Mouse (Mus musculus) midbrain, embryonic 16.5 days (tissue): ENCODE data around the gene Fpgs. TPM values are rescaled to one million over a fixed set of nuclear protein-coding genes. Genes with fewer than 3 reads are reported as not detected.

Experiments used
- ATAC-seq: fragments of 200-750 bp; cut with Nextera tagmentation; 2 replicates; pipeline ENCODE4 v1.8.0; 2017; ENCODE audit warnings: moderate TSS enrichment
- H3K27ac ChIP-seq: fragments of 300-500 bp; sonication (generic); 2 replicates; pipeline ENCODE4 v1.5.1; 2014; ENCODE audit warnings: mild to moderate bottlenecking, low read length, mixed read lengths
- H3K27me3 ChIP-seq: fragments of 300-500 bp; sonication (generic); 2 replicates; pipeline ENCODE4 v1.6.1; 2014; ENCODE audit warnings: low read depth, low read length, mixed read lengths; ENCODE audit not compliant: control insufficient read depth, insufficient read depth
- H3K36me3 ChIP-seq: fragments of 300-500 bp; sonication (generic); 2 replicates; pipeline ENCODE4 v1.6.1; 2014; ENCODE audit warnings: mild to moderate bottlenecking, low read length, moderate library complexity, mixed read lengths; ENCODE audit not compliant: control insufficient read depth, insufficient read depth
- H3K4me1 ChIP-seq: fragments of 300-500 bp; sonication (generic); 2 replicates; pipeline ENCODE4 v1.6.1; 2014; ENCODE audit warnings: mild to moderate bottlenecking, low read length, mixed read lengths; ENCODE audit not compliant: control insufficient read depth, insufficient read depth
- H3K4me2 ChIP-seq: fragments of 300-500 bp; sonication (generic); 2 replicates; pipeline ENCODE4 v1.6.1; 2014; ENCODE audit warnings: mild to moderate bottlenecking, low read length, mixed read lengths
- H3K4me3 ChIP-seq: fragments of 300-500 bp; sonication (generic); 2 replicates; pipeline ENCODE4 v1.5.1; 2014; ENCODE audit warnings: low read depth, mild to moderate bottlenecking, low read length, moderate library complexity, mixed read lengths
- H3K9ac ChIP-seq: fragments of 300-500 bp; sonication (generic); 2 replicates; pipeline ENCODE4 v1.6.1; 2014; ENCODE audit warnings: low read depth, low read length, mixed read lengths
- H3K9me3 ChIP-seq: fragments of 300-500 bp; sonication (generic); replicated peaks from 2 replicates; pipeline ENCODE4 v1.6.1; 2014; ENCODE audit warnings: mild to moderate bottlenecking, low read length, mixed read lengths; ENCODE audit not compliant: control insufficient read depth, poor library complexity, severe bottlenecking
- WGBS: fragments of 180-500 bp; shearing (Covaris S2); extraction: QIAGEN DNeasy Blood & Tissue Kit; methylation state at CpG from one replicate; pipeline ENCODE4 v1.1.7; 2014; 5-methylcytosine and 5-hydroxymethylcytosine counted together
- polyA plus RNA-seq: library from polyadenylated mRNA; unstranded; fragments of >200 nt; fragmentation: Nextera tagmentation; extraction: Ambion mirVana; gene quantifications from 2 replicates; pipeline ENCODE4 v1.2.1, GENCODE M21; 2015

Gene Fpgs
- polyA plus RNA-seq, 1 experiment from 2014 or later = 23.5 TPM

DNA sequence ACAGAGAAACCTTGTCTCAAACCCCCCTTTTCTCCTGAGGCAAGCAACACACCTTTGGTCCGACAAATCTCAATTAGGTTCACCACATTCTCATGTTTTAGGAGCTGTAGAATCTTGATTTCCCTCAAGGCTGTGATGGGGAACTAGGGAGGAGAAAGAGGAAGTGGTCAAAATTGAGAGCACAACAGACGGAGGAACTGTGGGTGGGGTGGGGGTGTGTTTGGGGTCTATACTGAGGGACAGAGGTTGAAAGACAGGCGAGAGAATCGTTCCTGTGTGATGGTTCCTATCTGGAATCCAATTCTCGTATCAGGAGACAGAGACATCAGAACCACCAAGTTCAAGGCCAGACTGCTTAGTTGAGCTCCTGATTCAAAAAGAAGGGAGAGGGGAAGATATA lies 6.5 kb upstream of the Fpgs start:
- Histone ChIP-seq H3K4me2 (no peak overlapping the region), H3K27me3 (no peaks in the 10 kb centered on the region), H3K9me3 (no peaks in the 10 kb centered on the region), H3K27ac (no peak overlapping the region), H3K4me3 (no peak overlapping the region), H3K36me3 (peaks cover 28% of the 10 kb centered on the region), H3K9ac (no peak overlapping the region), H3K4me1 (peaks cover 18% of the 10 kb centered on the region)
- no peak for ATAC-seq
- WGBS = 91% methylated on average over 5 of the region's 5 CpGs

DNA sequence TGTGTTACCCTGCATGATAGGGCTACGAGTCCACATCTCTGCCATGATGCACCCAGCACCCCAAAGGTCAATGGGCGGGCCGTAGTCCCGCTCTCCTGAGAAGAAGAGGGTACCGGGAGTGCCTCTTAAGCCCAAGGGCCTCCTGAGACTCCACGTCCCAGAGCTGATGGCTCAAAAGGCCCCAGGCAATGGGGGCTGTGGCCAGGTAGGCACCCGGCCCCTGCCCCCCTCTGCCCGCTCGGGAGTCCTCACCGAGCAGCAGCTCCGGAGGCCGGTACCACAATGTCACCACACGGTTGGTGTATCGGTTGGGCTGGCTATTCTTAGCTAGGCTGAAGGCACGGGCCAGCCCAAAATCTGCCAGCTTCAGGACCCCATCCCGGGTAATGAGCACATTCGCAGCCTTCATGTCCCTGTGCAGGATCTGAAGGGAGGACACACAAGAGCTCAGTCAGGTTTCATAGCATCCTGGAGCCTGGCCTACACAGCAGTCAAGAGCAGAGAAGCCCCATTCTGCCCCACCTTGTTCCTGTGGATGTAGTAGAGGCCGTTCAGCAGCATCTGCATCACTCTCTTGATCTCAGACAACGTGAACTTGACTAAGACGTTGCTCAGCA lies 5.7 kb upstream of the Fpgs start:
- H3K36me3 ChIP-seq = peaks cover 31% of the 10 kb centered on the region
- ATAC-seq = no peak
- WGBS = 93% methylated on average over 20 of the region's 20 CpGs
- H3K4me1 ChIP-seq = peaks cover 18% of the 10 kb centered on the region
- H3K27me3 ChIP-seq = no peaks in the 10 kb centered on the region
- H3K9ac ChIP-seq = no peak overlapping the region
- no peaks in the 10 kb centered on the region for H3K9me3 ChIP-seq
- no peak overlapping the region for H3K4me2 ChIP-seq
- H3K4me3 ChIP-seq = no peak overlapping the region
- H3K27ac ChIP-seq = no peak overlapping the region

DNA sequence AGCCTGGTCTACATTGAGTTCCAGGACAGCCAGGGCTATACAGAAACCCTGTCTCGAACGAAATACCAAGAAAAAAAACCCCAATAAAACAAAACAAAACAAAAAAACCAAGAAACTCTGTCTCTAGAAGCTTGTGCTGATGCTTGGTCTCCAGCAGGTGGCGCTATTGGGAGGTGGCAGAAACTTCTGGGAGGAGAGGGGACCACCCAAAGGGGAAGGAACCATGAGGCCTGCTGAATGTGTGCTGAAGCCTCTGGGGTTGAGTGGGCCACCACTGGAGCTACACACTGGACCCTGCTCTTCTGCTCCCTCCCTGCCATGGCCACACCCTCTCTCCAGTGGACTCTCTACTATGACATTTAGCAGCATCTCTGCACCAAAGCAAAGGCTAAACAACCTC lies 4.7 kb upstream of the Fpgs start:
- Histone ChIP-seq H3K4me2 (no peak overlapping the region), H3K27ac (no peak overlapping the region), H3K9me3 (no peaks in the 10 kb centered on the region), H3K9ac (no peak overlapping the region), H3K27me3 (no peaks in the 10 kb centered on the region), H3K36me3 (peaks cover 33% of the 10 kb centered on the region), H3K4me1 (peaks cover 11% of the 10 kb centered on the region), H3K4me3 (no peak overlapping the region)
- WGBS = 42% methylated on average over 3 of the region's 3 CpGs
- no peak for ATAC-seq

DNA sequence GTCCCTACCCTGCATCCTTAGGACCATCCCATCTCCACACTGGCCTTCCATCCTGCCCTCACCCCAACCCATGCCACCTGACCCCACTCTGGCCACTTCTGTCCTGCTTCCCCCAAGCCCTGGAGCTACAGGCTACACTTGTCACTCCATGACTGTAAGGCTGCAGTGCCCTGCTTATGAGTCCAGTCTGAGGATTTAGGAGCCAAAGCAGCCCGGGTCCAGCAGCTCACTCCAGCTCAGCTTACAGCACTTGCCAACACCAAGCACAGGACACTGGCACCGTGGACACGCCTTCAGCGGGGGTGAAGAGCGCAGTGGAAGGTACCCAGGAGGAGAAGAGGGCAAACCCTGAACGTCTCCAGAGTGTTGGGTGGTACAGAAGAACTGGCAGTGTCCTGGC lies 3.0 kb upstream of the Fpgs start:
- Histone ChIP-seq H3K4me1 (peaks cover 9% of the 10 kb centered on the region), H3K9ac (no peak overlapping the region), H3K27ac (no peak overlapping the region), H3K9me3 (no peaks in the 10 kb centered on the region), H3K36me3 (peaks cover 38% of the 10 kb centered on the region), H3K27me3 (no peaks in the 10 kb centered on the region), H3K4me3 (no peak overlapping the region), H3K4me2 (no peak overlapping the region)
- no peak for ATAC-seq
- WGBS = 96% methylated on average over 6 of the region's 6 CpGs

DNA sequence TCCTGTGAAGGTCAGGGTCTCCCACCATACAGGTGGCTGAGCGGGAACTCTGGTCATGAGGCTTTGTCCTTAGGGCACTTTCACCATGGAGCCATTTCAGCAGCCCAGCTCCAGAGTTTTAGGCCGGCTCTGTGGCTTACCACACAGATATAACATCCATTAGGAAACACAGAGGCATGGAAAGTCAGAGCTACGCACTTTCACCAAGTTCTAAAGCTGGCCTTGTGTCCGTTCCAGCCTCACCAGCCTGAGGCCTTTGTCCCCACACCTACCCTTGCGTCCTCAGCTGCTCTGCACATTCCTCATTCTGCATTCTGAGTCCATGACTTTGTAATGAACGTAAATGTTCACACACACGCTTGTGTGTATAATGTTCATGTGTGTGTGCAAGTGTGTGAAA lies 1.1 kb upstream of the Fpgs start:
- no peak overlapping the region for H3K4me2 ChIP-seq
- no peaks in the 10 kb centered on the region for H3K27me3 ChIP-seq
- H3K27ac ChIP-seq = no peak overlapping the region
- 93% methylated on average over 7 of the region's 7 CpGs for WGBS
- H3K4me1 ChIP-seq = no peaks in the 10 kb centered on the region
- no peak for ATAC-seq
- no peak overlapping the region for H3K4me3 ChIP-seq
- no peaks in the 10 kb centered on the region for H3K9me3 ChIP-seq
- peaks cover 34% of the 10 kb centered on the region for H3K36me3 ChIP-seq
- H3K9ac ChIP-seq = no peak overlapping the region

DNA sequence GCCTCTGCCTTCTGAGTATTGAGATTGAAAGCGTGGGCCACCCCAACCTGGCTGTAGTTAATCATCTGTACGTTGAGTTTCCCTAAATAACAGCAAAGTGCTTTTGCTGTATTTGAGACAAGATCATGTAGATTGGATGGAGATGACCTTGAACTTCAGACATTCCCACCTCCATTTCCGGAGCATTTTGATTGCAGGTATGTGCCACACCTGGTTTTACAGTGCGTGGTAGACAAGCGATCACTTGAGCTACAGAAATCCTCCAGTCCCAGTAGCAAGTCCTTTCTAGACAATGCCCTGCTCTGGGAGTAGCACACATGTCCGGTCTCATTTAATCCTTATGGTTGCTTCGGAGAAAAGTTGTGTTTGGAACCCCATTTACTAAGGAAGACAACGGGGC lies 899 bp downstream of the Fpgs start:
- no peaks in the 10 kb centered on the region for H3K4me1 ChIP-seq
- no peaks in the 10 kb centered on the region for H3K27me3 ChIP-seq
- no peak overlapping the region for H3K4me3 ChIP-seq
- peaks cover 25% of the 10 kb centered on the region for H3K36me3 ChIP-seq
- H3K27ac ChIP-seq = no peak overlapping the region
- WGBS = 96% methylated on average over 8 of the region's 8 CpGs
- H3K9me3 ChIP-seq = no peaks in the 10 kb centered on the region
- ATAC-seq = no peak
- no peak overlapping the region for H3K4me2 ChIP-seq
- H3K9ac ChIP-seq = no peak overlapping the region

DNA sequence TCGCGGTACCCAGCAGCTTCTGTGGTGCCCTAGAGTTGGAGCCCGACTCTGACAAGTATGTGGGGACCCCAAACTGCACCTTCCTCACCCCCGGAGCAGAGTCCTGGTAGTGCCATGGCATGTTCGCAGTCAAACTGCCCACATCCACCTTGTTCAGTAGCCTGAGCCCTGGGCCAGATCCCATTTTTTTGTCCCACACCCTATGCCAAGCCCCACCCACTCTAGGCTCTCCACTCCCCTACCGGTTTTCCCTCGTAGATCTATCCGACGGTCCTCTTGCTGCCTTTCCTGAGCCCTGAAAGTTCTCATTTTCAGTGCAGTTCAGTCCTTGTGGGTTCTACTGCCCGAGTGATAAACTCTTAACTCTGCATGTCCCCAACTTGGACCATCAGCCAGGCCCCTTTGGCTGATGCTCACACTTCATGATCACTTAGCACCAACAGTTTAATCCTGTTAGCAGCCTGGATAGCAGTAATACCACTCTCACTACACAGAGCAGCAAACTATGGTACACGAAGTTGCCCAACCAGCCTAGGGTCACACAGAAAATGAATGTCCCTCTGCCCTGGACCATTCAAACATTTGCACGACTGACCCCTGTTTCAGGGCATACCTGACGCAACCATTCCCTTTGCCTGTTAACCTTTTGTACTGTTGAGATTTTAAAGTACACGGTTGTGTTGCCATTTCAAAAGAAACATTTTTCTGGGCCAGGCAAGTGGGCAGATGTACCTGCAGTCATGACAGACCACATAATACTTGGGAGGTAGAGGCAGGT lies 2.8 kb downstream of the Fpgs start:
- H3K36me3 ChIP-seq = peaks cover 12% of the 10 kb centered on the region
- no peaks in the 10 kb centered on the region for H3K4me1 ChIP-seq
- H3K27ac ChIP-seq = no peak overlapping the region
- H3K27me3 ChIP-seq = no peaks in the 10 kb centered on the region
- no peak overlapping the region for H3K9ac ChIP-seq
- no peak overlapping the region for H3K4me2 ChIP-seq
- ATAC-seq = no peak
- no peak overlapping the region for H3K4me3 ChIP-seq
- WGBS = 90% methylated on average over 14 of the region's 14 CpGs
- no peaks in the 10 kb centered on the region for H3K9me3 ChIP-seq

DNA sequence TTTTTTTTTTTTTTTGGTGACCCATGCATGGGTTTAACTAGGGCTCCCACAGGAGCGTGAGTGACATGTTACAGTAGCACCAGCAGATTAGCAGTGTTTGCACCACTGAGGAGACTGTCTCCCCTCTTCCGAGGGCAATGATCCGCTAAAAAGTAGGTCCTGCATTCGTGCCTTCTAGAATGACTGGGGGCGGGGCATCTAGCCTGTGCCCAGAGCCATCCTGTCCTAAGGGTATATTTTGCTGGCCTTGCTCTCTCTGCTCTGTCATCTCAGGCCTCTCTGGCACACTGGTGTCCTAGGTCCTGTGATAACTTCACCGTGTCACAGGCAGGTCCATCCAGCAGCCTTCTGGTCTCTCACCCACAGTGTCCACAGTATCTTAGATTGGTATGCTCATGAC lies 4.3 kb downstream of the Fpgs start:
- Histone ChIP-seq H3K4me1 (no peaks in the 10 kb centered on the region), H3K4me3 (no peak overlapping the region), H3K36me3 (peaks cover 7% of the 10 kb centered on the region), H3K4me2 (no peak overlapping the region), H3K27ac (no peak overlapping the region), H3K9ac (no peak overlapping the region), H3K27me3 (no peaks in the 10 kb centered on the region), H3K9me3 (no peaks in the 10 kb centered on the region)
- no peak for ATAC-seq
- WGBS = 82% methylated on average over 6 of the region's 6 CpGs

DNA sequence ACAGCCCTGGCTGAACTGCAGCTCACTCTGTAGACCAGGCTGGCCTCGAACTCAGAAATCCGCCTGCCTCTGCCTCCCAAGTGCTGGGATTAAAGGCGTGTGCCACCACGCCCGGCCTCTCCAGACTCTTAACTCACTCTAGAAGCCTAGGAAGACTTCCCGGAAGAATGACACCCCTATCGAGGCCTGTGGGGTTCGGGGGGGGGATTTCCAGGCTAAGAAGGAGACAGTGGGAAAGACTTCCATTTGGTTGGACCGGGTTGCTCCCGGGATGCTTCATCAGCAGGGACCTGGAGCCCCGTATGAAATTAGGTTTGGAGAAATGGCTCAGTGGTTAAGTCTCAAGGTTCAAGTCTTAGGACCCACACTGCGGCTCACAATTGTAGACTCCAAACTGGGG lies 9.3 kb downstream of the Fpgs start:
- H3K27ac ChIP-seq = peak overlapping the region; percentile 56
- peaks cover 7% of the 10 kb centered on the region for H3K4me1 ChIP-seq
- peak overlapping the region; percentile 58 for H3K4me2 ChIP-seq
- H3K9ac ChIP-seq = peak overlapping the region; percentile 63
- 88% methylated on average over 12 of the region's 12 CpGs for WGBS
- no peak for ATAC-seq
- H3K9me3 ChIP-seq = no peaks in the 10 kb centered on the region
- H3K4me3 ChIP-seq = peak overlapping the region; percentile 81
- H3K36me3 ChIP-seq = no peaks in the 10 kb centered on the region
- no peaks in the 10 kb centered on the region for H3K27me3 ChIP-seq
